ENCODE assay signal across 11 mouse cellular contexts in the genomic region with DNA sequence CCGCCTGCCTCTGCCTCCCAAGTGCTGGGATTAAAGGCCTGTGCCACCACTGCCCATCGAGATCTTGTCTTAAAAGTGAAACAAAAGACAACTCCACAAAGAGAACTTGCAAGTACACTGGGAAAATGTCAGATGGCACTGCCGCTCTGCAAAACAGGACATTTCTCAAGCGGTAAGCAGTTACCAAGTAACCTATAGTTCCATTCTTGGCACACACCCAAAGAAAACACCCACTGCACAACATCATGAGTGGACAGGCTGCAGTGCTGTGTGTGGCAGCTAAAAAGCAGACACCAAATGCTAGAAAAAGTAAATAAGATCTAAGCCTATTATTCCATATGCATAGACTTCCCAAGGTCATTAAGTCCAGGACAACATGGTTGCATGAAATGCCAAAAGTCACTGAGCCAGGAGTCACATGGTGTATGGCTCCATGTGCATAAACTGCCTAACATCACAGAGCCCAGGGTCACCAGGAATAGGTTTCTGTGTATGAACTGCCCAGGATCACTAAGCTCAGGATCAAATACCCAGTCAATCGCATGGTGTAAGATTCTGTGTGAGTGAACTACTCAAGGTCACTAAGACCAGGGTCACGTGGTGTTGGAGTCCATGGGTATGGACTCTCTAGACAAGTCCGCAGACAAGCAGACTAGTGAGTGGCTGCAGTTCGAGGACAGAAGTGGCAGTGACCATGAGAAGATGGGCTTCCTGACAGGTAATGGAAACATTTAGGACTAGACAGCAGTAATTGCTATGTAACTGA. TPM values are rescaled to one million over a fixed set of nuclear protein-coding genes. Genes with fewer than 3 reads are reported as not detected.
A peak's percentile ranks its signal among the peaks of the same experiment; 100 is the strongest.
DNase-seq lines count a peak whose midpoint lies in the region; ATAC-seq and TF ChIP-seq lines count a peak whose summit lies in the region.
"Had no signal": no experiment of that assay in that cellular context is flagged by ENCODE, and none has a peak within 500 bp of the region (broad histone marks: within the 10 kb centered on the region; RNA-seq: fewer than 3 reads in every experiment).

No protein-coding gene starts in this region.

- peaks cover 73% of the 10 kb centered on the region for H3K4me1 ChIP-seq in heart, embryonic 16.5 days (ENCODE audit: control insufficient read depth, insufficient read depth, low read length)
- peaks cover 61% of the 10 kb centered on the region for H3K4me1 ChIP-seq in heart, embryonic 10.5 days
- peaks cover 3% of the 10 kb centered on the region; the same call in 1 of the 2 replicates for H3K4me1 ChIP-seq in limb, embryonic 14.5 days (ENCODE audit: control insufficient read depth, insufficient read depth, low read length)
- peaks cover 4% of the 10 kb centered on the region; the same call in 1 of the 2 replicates for H3K4me1 ChIP-seq in limb, embryonic 10.5 days
- peaks cover 54% of the 10 kb centered on the region for H3K4me1 ChIP-seq in brown adipose tissue, adult 24 weeks (ENCODE audit: control insufficient read depth, insufficient read depth, insufficient read length, low read length)
- peaks cover 92% of the 10 kb centered on the region for H3K4me1 ChIP-seq in megakaryocyte, embryonic 14.5 days
- H3K4me1 ChIP-seq: embryonic facial prominence, embryonic 12.5 days had no signal

- ATAC-seq in heart, embryonic 16.5 days (replicated peaks; ENCODE audit: extremely low read depth, insufficient read depth, low FRiP score) = no peak
- no peak for ATAC-seq in limb, embryonic 14.5 days (ENCODE audit: low FRiP score, low read depth)

- H3K9me3 ChIP-seq in heart, embryonic 16.5 days (replicated peaks; ENCODE audit: control insufficient read depth, low read length) = no peaks in the 10 kb centered on the region
- H3K9me3 ChIP-seq in heart, embryonic 10.5 days = no peaks in the 10 kb centered on the region
- no peaks in the 10 kb centered on the region for H3K9me3 ChIP-seq in limb, embryonic 14.5 days (ENCODE audit: control insufficient read depth, low read length)
- no peaks in the 10 kb centered on the region for H3K9me3 ChIP-seq in limb, embryonic 10.5 days (replicated peaks)
- no peaks in the 10 kb centered on the region for H3K9me3 ChIP-seq in megakaryocyte, embryonic 14.5 days
- H3K9me3 ChIP-seq: embryonic facial prominence, embryonic 12.5 days had no signal

- no peaks in the 10 kb centered on the region for H3K27me3 ChIP-seq in heart, embryonic 16.5 days (ENCODE audit: control insufficient read depth, insufficient read depth, low read length)
- no peaks in the 10 kb centered on the region for H3K27me3 ChIP-seq in heart, embryonic 10.5 days (ENCODE audit: insufficient read depth, poor library complexity, severe bottlenecking)
- H3K27me3 ChIP-seq in limb, embryonic 14.5 days (ENCODE audit: control insufficient read depth, insufficient read depth, low read length) = no peaks in the 10 kb centered on the region
- H3K27me3 ChIP-seq in limb, embryonic 10.5 days (ENCODE audit: low read depth, poor library complexity, severe bottlenecking) = no peaks in the 10 kb centered on the region
- H3K27me3 ChIP-seq in megakaryocyte, embryonic 14.5 days (replicated peaks) = no peaks in the 10 kb centered on the region
- H3K27me3 ChIP-seq: CH12.LX; embryonic facial prominence, embryonic 12.5 days had no signal

- 67% methylated on average over 8 of the region's 8 CpGs for WGBS in heart, embryonic 16.5 days
- 83% methylated on average over 8 of the region's 8 CpGs for WGBS in heart, embryonic 10.5 days
- 90% methylated on average over 8 of the region's 8 CpGs for WGBS in limb, embryonic 14.5 days
- 92% methylated on average over 8 of the region's 8 CpGs for WGBS in limb, embryonic 10.5 days

- H3K4me3 ChIP-seq in heart, embryonic 16.5 days (ENCODE audit: low read length) = no peak overlapping the region
- H3K4me3 ChIP-seq in heart, embryonic 10.5 days = no peak overlapping the region
- no peak overlapping the region for H3K4me3 ChIP-seq in limb, embryonic 14.5 days (replicated peaks; ENCODE audit: low read length)
- no peak overlapping the region for H3K4me3 ChIP-seq in limb, embryonic 10.5 days
- H3K4me3 ChIP-seq in brown adipose tissue, adult 24 weeks (ENCODE audit: insufficient read depth, low read depth, low read length) = no peak overlapping the region
- peak overlapping the region; percentile 2 for H3K4me3 ChIP-seq in megakaryocyte, embryonic 14.5 days (replicated peaks)
- H3K4me3 ChIP-seq: embryonic facial prominence, embryonic 12.5 days had no signal

- peak overlapping the region; percentile 13 for H3K4me2 ChIP-seq in heart, embryonic 16.5 days (ENCODE audit: low read depth, low read length)
- H3K4me2 ChIP-seq in limb, embryonic 14.5 days (replicated peaks; ENCODE audit: low read depth, low read length, severe bottlenecking) = no peak overlapping the region
- H3K4me2 ChIP-seq: embryonic facial prominence, embryonic 12.5 days had no signal

- H3K9ac ChIP-seq in heart, embryonic 16.5 days (ENCODE audit: low read length) = no peak overlapping the region
- no peak overlapping the region for H3K9ac ChIP-seq in limb, embryonic 14.5 days (ENCODE audit: low read depth, low read length, severe bottlenecking)
- H3K9ac ChIP-seq: embryonic facial prominence, embryonic 12.5 days had no signal

- H3K36me3 ChIP-seq in heart, embryonic 16.5 days (ENCODE audit: control insufficient read depth, insufficient read depth) = no peaks in the 10 kb centered on the region
- peaks cover 6% of the 10 kb centered on the region for H3K36me3 ChIP-seq in heart, embryonic 10.5 days
- H3K36me3 ChIP-seq in limb, embryonic 14.5 days (ENCODE audit: control insufficient read depth, insufficient read depth, low read length) = peaks cover 9% of the 10 kb centered on the region; the same call in 1 of the 2 replicates
- peaks cover 23% of the 10 kb centered on the region for H3K36me3 ChIP-seq in limb, embryonic 10.5 days
- H3K36me3 ChIP-seq in megakaryocyte, embryonic 14.5 days (replicated peaks; ENCODE audit: low read length) = peaks cover 24% of the 10 kb centered on the region

- H3K27ac ChIP-seq in heart, embryonic 16.5 days (ENCODE audit: low read length) = peak overlapping the region; percentile 82
- no peak overlapping the region for H3K27ac ChIP-seq in heart, embryonic 10.5 days
- H3K27ac ChIP-seq in limb, embryonic 14.5 days (replicated peaks; ENCODE audit: low read depth, low read length) = no peak overlapping the region
- H3K27ac ChIP-seq in limb, embryonic 10.5 days = no peak overlapping the region
- peak overlapping the region; percentile 58 for H3K27ac ChIP-seq in brown adipose tissue, adult 24 weeks (replicated peaks; ENCODE audit: low read depth, low read length)
- H3K27ac ChIP-seq: embryonic facial prominence, embryonic 12.5 days had no signal

- TF ChIP-seq POLR2A in limb, embryonic 14.5 days (IDR thresholded peaks at IDR 0.05; ENCODE audit: borderline replicate concordance, extremely low read depth, insufficient read depth, insufficient read length) = no peak

- no peak for DNase-seq in heart, embryonic 10.5 days (ENCODE audit: low spot score)
- peak; percentile 51 for DNase-seq in limb, embryonic 14.5 days (ENCODE audit: low spot score)
- DNase-seq in limb, embryonic 10.5 days (ENCODE audit: low spot score) = no peak
- DNase-seq in embryo, embryonic 10.5 days (ENCODE audit: low spot score) = no peak
- DNase-seq: right cerebral cortex, postnatal 14 days had no signal

RNA-seq across cellular contexts. Expression of a gene that starts 10.2 kb away (rescaled TPM):
- polyA plus RNA-seq in heart, embryonic 16.5 days (2015; fragmentation: Nextera tagmentation; extraction: Ambion mirVana) = 22.2 and 22.5 TPM in 2 replicates
- polyA plus RNA-seq in heart, embryonic 10.5 days (2016; fragmentation: Nextera tagmentation; extraction: Ambion mirVana) = 22.3 and 31.1 TPM in 2 replicates
- polyA plus RNA-seq in limb, embryonic 14.5 days (2012; rRNA removed) = 45.9 and 55.3 TPM in 2 replicates
- polyA plus RNA-seq in limb, embryonic 14.5 days (2014; fragmentation: Nextera tagmentation; extraction: Ambion mirVana) = 13.7 and 14.4 TPM in 2 replicates
- 29.8 and 32.4 TPM in 2 replicates for polyA plus RNA-seq in limb, embryonic 10.5 days (2016; fragmentation: Nextera tagmentation; extraction: Ambion mirVana)
- polyA plus RNA-seq in brown adipose tissue, adult 24 weeks (2012; ENCODE audit: insufficient read depth, insufficient read length, missing spikeins) = 28.2 and 41.7 TPM in 2 replicates
- polyA plus RNA-seq in megakaryocyte, embryonic 14.5 days (2012; ENCODE audit: insufficient read depth, low replicate concordance) = 31.0 and 49.7 TPM in 2 replicates

RNA-seq across cellular contexts. Expression of a gene that starts 26.4 kb away (rescaled TPM):
- polyA plus RNA-seq in heart, embryonic 16.5 days (2015; fragmentation: Nextera tagmentation; extraction: Ambion mirVana) = 34.4 and 35.4 TPM in 2 replicates
- polyA plus RNA-seq in heart, embryonic 10.5 days (2016; fragmentation: Nextera tagmentation; extraction: Ambion mirVana) = 38.6 and 51.4 TPM in 2 replicates
- polyA plus RNA-seq in limb, embryonic 14.5 days (2012; rRNA removed) = 50.6 and 73.3 TPM in 2 replicates
- 54.2 and 62.5 TPM in 2 replicates for polyA plus RNA-seq in limb, embryonic 14.5 days (2014; fragmentation: Nextera tagmentation; extraction: Ambion mirVana)
- 85.6 and 88.3 TPM in 2 replicates for polyA plus RNA-seq in limb, embryonic 10.5 days (2016; fragmentation: Nextera tagmentation; extraction: Ambion mirVana)
- 5.1 and 7.7 TPM in 2 replicates for polyA plus RNA-seq in brown adipose tissue, adult 24 weeks (2012; ENCODE audit: insufficient read depth, insufficient read length, missing spikeins)
- polyA plus RNA-seq in megakaryocyte, embryonic 14.5 days (2012; ENCODE audit: insufficient read depth, low replicate concordance) = 42.1 and 48.4 TPM in 2 replicates

RNA-seq across cellular contexts. Expression of a gene that starts 51.3 kb away (rescaled TPM):
- not detected in 2 replicates for polyA plus RNA-seq in heart, embryonic 16.5 days (2015; fragmentation: Nextera tagmentation; extraction: Ambion mirVana)
- polyA plus RNA-seq in heart, embryonic 10.5 days (2016; fragmentation: Nextera tagmentation; extraction: Ambion mirVana) = not detected in 2 replicates
- polyA plus RNA-seq in limb, embryonic 14.5 days (2012; rRNA removed) = not detected in 2 replicates
- not detected in 2 replicates for polyA plus RNA-seq in limb, embryonic 14.5 days (2014; fragmentation: Nextera tagmentation; extraction: Ambion mirVana)
- not detected in 2 replicates for polyA plus RNA-seq in limb, embryonic 10.5 days (2016; fragmentation: Nextera tagmentation; extraction: Ambion mirVana)
- not detected in 2 replicates for polyA plus RNA-seq in brown adipose tissue, adult 24 weeks (2012; ENCODE audit: insufficient read depth, insufficient read length, missing spikeins)
- polyA plus RNA-seq in megakaryocyte, embryonic 14.5 days (2012; ENCODE audit: insufficient read depth, low replicate concordance) = not detected in 2 replicates
- polyA plus RNA-seq: embryonic facial prominence, embryonic 12.5 days; neural tube, embryonic 11.5 days had no signal

Comparison
In these comparisons a context has a peak if more than half of its experiments do, and no peak if none do; other contexts are left out.
1. H3K27ac ChIP-seq: peak in heart, embryonic 16.5 days (single experiment) and brown adipose tissue, adult 24 weeks (single experiment); none in heart, embryonic 10.5 days (single experiment), limb, embryonic 14.5 days (single experiment) and limb, embryonic 10.5 days (single experiment).